Mouse (Mus musculus) forebrain, embryonic 16.5 days (tissue): ENCODE measurements around the gene Gjd2. TPM values are rescaled to one million over a fixed set of nuclear protein-coding genes. Genes with fewer than 3 reads are reported as not detected.

Source experiments
- ATAC-seq: fragments of 200-750 bp; cut with Nextera tagmentation; 2 replicates; pipeline ENCODE4 v1.8.0; 2017; ENCODE audit warnings: mild to moderate bottlenecking, moderate library complexity
- H3K27ac ChIP-seq: fragments of 300-500 bp; sonication (generic); 2 replicates; pipeline ENCODE4 v1.5.1; 2014; ENCODE audit warnings: low read length, control low read depth
- H3K27me3 ChIP-seq: fragments of 300-500 bp; sonication (generic); replicated peaks from 2 replicates; pipeline ENCODE4 v1.6.1; 2014; ENCODE audit warnings: low read length; ENCODE audit not compliant: control insufficient read depth, insufficient read depth
- H3K36me3 ChIP-seq: fragments of 300-500 bp; sonication (generic); 2 replicates; pipeline ENCODE4 v1.6.1; 2014; ENCODE audit not compliant: control insufficient read depth, insufficient read depth
- H3K4me1 ChIP-seq: fragments of 300-500 bp; sonication (generic); replicated peaks from 2 replicates; pipeline ENCODE4 v1.6.1; 2014; ENCODE audit warnings: low read length; ENCODE audit not compliant: control insufficient read depth, insufficient read depth
- H3K4me2 ChIP-seq: fragments of 300-500 bp; sonication (generic); 2 replicates; pipeline ENCODE4 v1.6.1; 2014; ENCODE audit warnings: mild to moderate bottlenecking, low read length, control low read depth
- H3K4me3 ChIP-seq: fragments of 300-500 bp; sonication (generic); replicated peaks from 2 replicates; pipeline ENCODE4 v1.5.1; 2014; ENCODE audit warnings: mild to moderate bottlenecking, low read length, control low read depth
- H3K9ac ChIP-seq: fragments of 300-500 bp; sonication (generic); replicated peaks from 2 replicates; pipeline ENCODE4 v1.6.1; 2014; ENCODE audit warnings: low read depth, low read length, control low read depth
- H3K9me3 ChIP-seq: fragments of 300-500 bp; sonication (generic); 2 replicates; pipeline ENCODE4 v1.6.1; 2016; ENCODE audit warnings: low read length; ENCODE audit not compliant: control insufficient read depth
- WGBS: fragments of 180-500 bp; shearing (Covaris S2); extraction: QIAGEN DNeasy Blood & Tissue Kit; methylation state at CpG from one replicate; pipeline ENCODE4 v1.1.7; 2014; 5-methylcytosine and 5-hydroxymethylcytosine counted together
- polyA plus RNA-seq: library from polyadenylated mRNA; unstranded; fragments of >200 nt; fragmentation: Nextera tagmentation; extraction: Ambion mirVana; gene quantifications from 2 replicates; pipeline ENCODE4 v1.2.1, GENCODE M21; 2015

The Gjd2 gene
- 2.7 and 6.6 TPM in 2 replicates for polyA plus RNA-seq

- peak within 1 kb of the TSS; percentile 78 for H3K9ac ChIP-seq
- H3K27me3 ChIP-seq = 0 out of 2 replicates have a peak, but pooled peaks cover 4% of the 10 kb centered on the region
- peak within 1 kb of the TSS; percentile 79 for H3K4me3 ChIP-seq
- H3K36me3 ChIP-seq = no peaks in the 10 kb centered on the region
- H3K27ac ChIP-seq = peak within 1 kb of the TSS; percentile 52
- peaks cover 13% of the 10 kb centered on the region for H3K4me1 ChIP-seq
- ATAC-seq = peak; percentile 73
- no peaks in the 10 kb centered on the region for H3K9me3 ChIP-seq
- H3K4me2 ChIP-seq = peak within 1 kb of the TSS; percentile 85
- under 1% methylated on average over 53 of the region's 60 CpGs for WGBS
Measured at GRCm38 (mm10) chr2:114013295-114013771, at the start of gene Gjd2. Gjd2 (minus strand) TSS chr2:114013619.

GRCm38 (mm10) chr2:114060071-114060591, 46.7 kb upstream of the Gjd2 start:
- no peaks in the 10 kb centered on the region for H3K9me3 ChIP-seq
- H3K36me3 ChIP-seq = no peaks in the 10 kb centered on the region
- H3K27ac ChIP-seq = no peak overlapping the region
- H3K9ac ChIP-seq = no peak overlapping the region
- H3K4me2 ChIP-seq = no peak overlapping the region
- WGBS = 55% methylated on average over 6 of the region's 6 CpGs
- no peaks in the 10 kb centered on the region for H3K27me3 ChIP-seq
- peaks cover 5% of the 10 kb centered on the region for H3K4me1 ChIP-seq
- ATAC-seq = no peak
- H3K4me3 ChIP-seq = no peak overlapping the region

GRCm38 (mm10) chr2:114059608-114060007, 46.2 kb upstream of the Gjd2 start:
- Histone ChIP-seq H3K4me1 (peaks cover 5% of the 10 kb centered on the region), H3K36me3 (no peaks in the 10 kb centered on the region), H3K4me2 (no peak overlapping the region), H3K4me3 (no peak overlapping the region), H3K27me3 (no peaks in the 10 kb centered on the region), H3K9me3 (no peaks in the 10 kb centered on the region), H3K9ac (no peak overlapping the region), H3K27ac (no peak overlapping the region)
- WGBS = 81% methylated on average over 1 of the region's 1 CpGs
- ATAC-seq = no peak

GRCm38 (mm10) chr2:114058226-114058796, 44.9 kb upstream of the Gjd2 start:
- H3K4me3 ChIP-seq = no peak overlapping the region
- 93% methylated on average over 10 of the region's 10 CpGs for WGBS
- no peak for ATAC-seq
- no peaks in the 10 kb centered on the region for H3K27me3 ChIP-seq
- H3K4me1 ChIP-seq = peaks cover 5% of the 10 kb centered on the region
- no peak overlapping the region for H3K4me2 ChIP-seq
- H3K9me3 ChIP-seq = no peaks in the 10 kb centered on the region
- H3K27ac ChIP-seq = no peak overlapping the region
- no peaks in the 10 kb centered on the region for H3K36me3 ChIP-seq
- H3K9ac ChIP-seq = no peak overlapping the region

- H3K9ac ChIP-seq = no peak overlapping the region
- no peak overlapping the region for H3K27ac ChIP-seq
- WGBS = 24% methylated on average over 10 of the region's 10 CpGs
- peak; percentile 79 for ATAC-seq
- no peaks in the 10 kb centered on the region for H3K36me3 ChIP-seq
- no peaks in the 10 kb centered on the region for H3K9me3 ChIP-seq
- H3K4me2 ChIP-seq = no peak overlapping the region
- H3K27me3 ChIP-seq = no peaks in the 10 kb centered on the region
- no peak overlapping the region for H3K4me3 ChIP-seq
- H3K4me1 ChIP-seq = peaks cover 5% of the 10 kb centered on the region
Measured at GRCm38 (mm10) chr2:114057303-114057853, 44.0 kb upstream of the Gjd2 start.

- H3K4me1 ChIP-seq = peaks cover 5% of the 10 kb centered on the region
- no peaks in the 10 kb centered on the region for H3K36me3 ChIP-seq
- H3K4me3 ChIP-seq = no peak overlapping the region
- no peak for ATAC-seq
- no peaks in the 10 kb centered on the region for H3K27me3 ChIP-seq
- no peak overlapping the region for H3K4me2 ChIP-seq
- H3K9ac ChIP-seq = no peak overlapping the region
- no peak overlapping the region for H3K27ac ChIP-seq
- no peaks in the 10 kb centered on the region for H3K9me3 ChIP-seq
- WGBS = 91% methylated on average over 4 of the region's 4 CpGs
Measured at GRCm38 (mm10) chr2:114054129-114054528, 40.7 kb upstream of the Gjd2 start.

GRCm38 (mm10) chr2:114052696-114053598, 39.5 kb upstream of the Gjd2 start, which contains the start of gene Actc1:
Actc1 (minus strand) TSS chr2:114053548.
- 61% methylated on average over 14 of the region's 14 CpGs for WGBS
- no peak within 1 kb of the TSS for H3K4me3 ChIP-seq
- no peak within 1 kb of the TSS for H3K4me2 ChIP-seq
- H3K9me3 ChIP-seq = no peaks in the 10 kb centered on the region
- H3K27ac ChIP-seq = no peak within 1 kb of the TSS
- ATAC-seq = no peak
- no peaks in the 10 kb centered on the region for H3K36me3 ChIP-seq
- no peak within 1 kb of the TSS for H3K9ac ChIP-seq
- H3K4me1 ChIP-seq = peaks cover 5% of the 10 kb centered on the region
- no peaks in the 10 kb centered on the region for H3K27me3 ChIP-seq

GRCm38 (mm10) chr2:114051871-114052241, 38.4 kb upstream of the Gjd2 start:
- H3K4me3 ChIP-seq = no peak overlapping the region
- H3K4me2 ChIP-seq = no peak overlapping the region
- no peak overlapping the region for H3K27ac ChIP-seq
- H3K9ac ChIP-seq = no peak overlapping the region
- no peaks in the 10 kb centered on the region for H3K27me3 ChIP-seq
- no peak for ATAC-seq
- WGBS = 94% methylated on average over 13 of the region's 14 CpGs
- no peaks in the 10 kb centered on the region for H3K36me3 ChIP-seq
- H3K4me1 ChIP-seq = no peaks in the 10 kb centered on the region
- H3K9me3 ChIP-seq = no peaks in the 10 kb centered on the region
